Mouse (Mus musculus): ENCODE measurements around the gene Fus.

Gene Fus

DNA sequence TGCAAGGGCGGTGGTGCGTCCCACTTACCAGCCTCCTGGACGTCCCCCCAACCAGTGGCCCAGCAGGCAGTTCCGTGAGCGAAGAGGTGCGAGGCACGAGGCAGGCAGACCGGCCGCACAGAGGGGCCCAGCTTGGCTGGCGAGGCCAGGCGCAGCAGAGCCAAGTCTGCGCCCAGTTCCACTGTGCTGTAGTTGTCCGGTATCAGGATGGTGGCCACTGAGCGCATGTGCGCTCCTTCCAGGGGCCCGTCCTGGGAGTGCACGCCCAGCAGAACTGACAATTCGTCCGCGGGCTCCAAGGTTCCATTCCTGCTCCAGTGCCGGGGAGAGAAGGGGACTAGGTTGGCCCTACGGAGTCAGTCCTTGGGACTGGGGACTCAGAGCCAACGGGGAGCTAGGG is 22.6 kb upstream of the Fus start:
- DNase-seq (ENCODE audit: low spot score): no peak

DNA sequence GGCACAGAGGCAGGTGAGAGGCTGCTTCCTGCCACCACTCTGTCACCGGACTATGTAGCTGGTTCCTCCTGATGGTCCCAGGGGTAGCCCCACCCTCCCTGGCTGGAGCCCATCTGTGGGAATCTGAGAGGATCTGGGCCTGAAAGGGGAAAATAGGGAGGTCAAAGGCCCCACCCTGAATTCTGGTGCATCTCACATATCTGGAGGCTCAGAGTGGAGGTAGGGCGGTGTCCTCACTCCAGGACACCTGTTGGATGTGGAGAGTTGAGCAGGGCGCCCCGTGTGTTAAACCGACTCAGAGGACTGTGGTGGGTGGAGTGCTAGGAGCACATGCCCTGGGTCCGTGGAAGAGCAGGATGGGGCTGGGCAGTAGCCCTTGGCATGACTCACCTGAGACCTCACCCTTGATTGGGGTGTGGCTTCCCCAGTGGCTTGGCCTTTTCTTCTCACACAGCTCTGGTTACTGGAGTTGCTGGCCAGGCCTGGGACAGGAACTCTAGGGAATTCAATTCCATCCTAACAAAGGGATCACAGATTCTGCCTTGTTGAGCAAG is 20.7 kb upstream of the Fus start, which contains the start of gene Prss36:
Prss36 (minus strand) TSS at position 256 of the 554 bp plus-strand sequence.
- no peak for DNase-seq (ENCODE audit: low spot score)

DNA sequence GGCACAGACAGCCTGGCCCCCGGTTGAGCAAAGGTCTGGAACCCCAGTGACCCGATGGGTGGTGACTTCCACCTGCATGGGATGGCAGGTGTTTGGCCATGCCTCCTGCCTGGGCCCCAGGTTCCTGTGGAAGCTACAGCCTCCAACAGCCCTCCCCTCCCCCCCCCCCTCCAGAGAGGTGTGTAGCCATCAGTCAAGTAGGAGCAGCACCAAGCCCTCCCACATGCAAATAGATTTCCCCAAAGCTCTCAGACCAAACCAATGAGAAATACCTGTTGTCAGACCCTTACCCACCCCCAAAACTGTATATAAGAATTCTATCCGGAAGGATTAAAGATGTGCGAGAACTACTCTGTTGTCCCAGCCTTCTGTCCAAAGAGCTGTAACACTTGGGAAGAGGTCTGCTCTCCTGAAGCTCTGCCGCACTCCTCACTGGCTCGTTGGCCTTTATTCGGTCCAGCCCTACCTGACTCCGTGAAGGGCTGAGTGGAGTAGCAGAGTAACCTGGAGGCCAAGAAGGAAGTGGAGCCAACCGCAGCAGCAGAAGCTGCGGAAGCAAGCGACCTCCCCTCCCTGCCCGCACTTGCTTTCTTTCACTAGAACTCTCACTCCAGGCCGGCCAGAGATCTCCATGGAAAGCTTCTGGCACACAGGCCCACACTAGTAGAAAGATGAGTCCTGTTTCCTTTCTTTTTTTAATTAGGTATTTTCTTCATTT is 14.2 kb upstream of the Fus start:
- DNase-seq (ENCODE audit: low spot score): no peak

DNA sequence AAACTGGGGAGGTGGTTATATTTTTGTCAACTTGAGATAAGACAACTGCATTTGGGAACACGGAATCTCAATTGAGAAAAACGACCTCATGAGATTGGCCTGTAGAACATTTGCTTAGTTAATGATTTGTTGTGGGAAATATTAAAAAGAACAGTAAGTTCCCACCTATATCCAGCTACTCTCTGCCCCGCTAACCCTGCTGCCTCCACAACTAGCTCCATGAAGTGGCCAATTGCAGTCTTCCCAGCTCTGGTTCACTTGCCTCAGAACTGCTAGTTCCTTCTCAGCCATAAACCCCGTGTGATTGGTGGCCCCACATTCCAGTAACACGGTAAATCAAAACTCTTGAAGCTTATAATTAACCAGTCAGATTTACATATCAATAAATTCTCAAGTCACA is 7.9 kb upstream of the Fus start:
- DNase-seq (ENCODE audit: low spot score): no peak

DNA sequence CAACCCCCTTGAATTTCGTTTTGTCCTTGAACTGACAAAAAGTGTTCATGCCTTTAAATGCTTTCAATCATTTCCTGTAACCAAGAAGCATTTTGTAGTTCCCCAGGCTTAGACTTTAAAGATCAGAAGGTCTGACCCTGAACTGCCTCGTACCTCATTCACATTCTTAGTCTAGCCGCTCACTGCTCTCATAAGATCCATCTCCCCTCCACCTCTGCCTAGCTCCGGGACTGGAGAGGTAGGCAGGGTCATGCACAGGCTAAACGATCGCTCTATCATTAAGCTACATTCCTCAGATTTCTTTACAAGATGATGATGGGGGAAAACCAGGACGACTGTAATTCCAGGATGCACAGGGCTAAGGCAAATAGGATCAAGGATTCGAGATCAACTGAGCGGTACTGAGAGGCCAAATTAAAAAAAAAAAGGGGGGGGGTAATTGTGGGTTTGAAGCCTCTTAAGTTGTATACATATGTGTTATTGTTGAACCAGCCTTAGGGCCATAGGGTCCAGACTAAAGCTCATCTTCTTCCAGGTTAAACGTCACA is 812 bp upstream of the Fus start:
- peak; percentile 41 for DNase-seq (ENCODE audit: low spot score)

DNA sequence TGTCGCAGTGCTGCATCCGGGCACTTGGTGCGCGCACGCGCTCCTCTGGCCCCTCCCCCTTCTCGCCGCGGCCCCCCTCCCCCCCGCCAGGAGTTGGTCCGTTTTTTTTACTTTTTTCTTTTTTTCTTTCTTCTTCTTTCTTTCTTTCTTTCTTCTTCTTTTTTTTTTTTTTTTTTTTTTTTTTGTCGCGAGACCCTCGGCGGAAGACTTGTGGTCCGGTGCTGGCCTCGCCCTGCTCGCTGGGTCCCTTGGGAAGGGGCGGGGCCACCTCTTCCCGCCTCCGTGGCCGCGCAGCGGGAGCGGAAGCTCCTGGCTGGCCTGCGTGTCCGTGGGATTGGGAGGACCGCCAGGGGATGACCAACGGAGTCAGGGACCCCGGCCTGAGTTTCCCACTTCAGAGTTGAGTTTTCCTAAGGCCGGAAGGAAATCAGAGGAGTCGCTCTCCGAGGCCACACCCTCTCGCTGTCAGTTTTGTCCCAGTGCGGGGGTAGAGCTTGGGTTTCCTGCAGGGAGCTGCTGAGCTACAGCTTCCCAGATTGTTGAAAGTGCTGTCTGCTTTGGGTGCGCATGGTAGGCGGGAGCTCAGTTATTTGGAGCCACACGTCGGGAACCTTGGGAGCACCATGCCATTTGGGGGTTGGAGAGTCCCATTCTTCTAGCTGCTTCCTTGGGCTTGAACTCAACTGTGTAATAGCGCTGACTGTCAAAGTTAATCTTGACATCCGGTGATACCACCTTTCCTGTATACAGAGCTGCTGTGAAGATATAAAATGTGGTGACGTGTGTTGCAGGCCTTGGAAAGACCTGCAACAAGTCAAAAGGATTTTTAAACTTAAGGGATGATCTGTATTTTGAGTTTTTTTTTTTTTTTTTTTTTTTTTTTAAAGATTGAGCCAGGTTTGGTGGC is 918 bp downstream of the Fus start:
- DNase-seq (ENCODE audit: low spot score): peak; percentile 80

DNA sequence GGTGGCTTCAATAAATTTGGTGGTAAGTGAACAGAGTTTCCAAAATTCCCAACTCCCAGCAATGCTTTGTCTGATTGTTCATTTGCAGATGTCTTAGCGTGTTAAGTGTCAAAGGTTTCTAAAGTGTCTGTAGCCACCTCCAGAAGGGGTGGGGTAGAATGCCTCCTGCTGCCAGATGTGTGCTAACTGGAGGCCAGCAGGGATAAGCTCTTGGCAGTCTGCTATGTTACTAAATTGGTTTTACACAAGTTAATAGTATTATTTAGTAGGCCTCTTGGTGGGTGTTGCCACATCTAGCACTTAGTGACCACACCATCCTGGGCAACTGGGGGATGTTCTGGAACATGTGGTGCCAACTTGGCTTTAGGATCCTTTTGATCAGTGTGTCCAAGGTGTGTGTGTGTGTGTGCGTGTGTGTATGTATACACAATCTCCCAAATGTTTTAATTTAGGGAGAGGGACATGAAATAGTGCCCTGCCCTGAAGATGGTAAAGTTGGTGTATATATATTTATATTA is 7.2 kb downstream of the Fus start:
- no peak for DNase-seq (ENCODE audit: low spot score)

DNA sequence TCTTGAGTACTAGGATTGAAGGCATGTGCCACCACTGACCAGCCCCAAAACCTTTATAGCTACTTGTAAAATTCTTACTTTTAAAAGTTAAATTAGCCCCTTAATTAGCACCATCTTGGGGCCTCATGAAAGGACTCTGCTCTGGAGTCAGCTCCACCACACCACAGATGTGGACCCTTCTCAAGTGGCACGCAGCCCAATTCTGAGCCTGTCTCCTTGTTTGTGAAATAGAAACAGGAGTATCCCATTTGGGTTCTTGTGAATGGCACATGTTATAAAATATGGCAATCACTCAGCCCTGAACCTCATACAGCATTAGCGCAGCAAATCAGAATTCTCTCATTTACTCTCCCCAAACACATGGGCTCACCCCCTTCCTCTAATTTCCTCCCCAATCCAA is 11.6 kb downstream of the Fus start:
- DNase-seq (ENCODE audit: low spot score): no peak

DNA sequence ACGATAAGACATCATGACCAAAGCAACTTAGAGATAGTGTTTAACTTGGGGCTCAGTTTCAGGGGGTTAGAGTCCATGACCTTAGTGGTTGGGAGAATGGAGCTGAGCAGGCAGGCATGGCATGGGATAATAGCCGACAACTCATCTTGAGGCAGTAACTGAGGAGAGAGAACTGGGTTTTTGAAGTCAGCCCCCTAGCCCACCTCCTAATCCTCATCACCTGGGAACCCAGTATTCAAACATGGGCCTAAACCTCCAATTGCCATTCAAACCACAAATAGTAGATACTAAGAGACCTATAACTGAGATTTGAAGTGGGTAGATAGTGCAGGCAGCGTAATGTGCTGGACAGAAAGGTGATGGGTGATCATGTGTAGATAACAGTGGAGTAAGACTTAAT is 13.3 kb downstream of the Fus start:
- no peak for DNase-seq (ENCODE audit: low spot score)

DNA sequence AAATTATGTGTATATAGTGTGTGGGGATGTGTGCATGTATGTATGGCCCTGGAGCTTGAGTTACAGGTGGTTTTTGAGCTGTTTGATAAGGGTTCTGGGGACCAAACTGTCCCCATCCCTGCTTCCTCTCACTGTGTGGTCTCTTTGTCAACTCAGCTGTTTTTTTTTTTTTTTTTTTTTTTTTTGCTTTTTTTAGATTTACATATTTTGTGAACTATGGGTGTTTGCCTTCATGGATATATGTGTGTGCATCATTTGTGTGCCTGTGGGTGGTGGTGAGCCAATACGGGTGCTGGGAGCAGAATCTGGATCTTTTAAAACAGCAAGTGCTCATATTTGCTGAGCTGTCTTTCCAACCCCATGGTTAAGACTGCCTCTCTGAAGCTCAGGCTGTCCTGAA is 21.6 kb downstream of the Fus start:
- DNase-seq (ENCODE audit: low spot score): no peak

DNA sequence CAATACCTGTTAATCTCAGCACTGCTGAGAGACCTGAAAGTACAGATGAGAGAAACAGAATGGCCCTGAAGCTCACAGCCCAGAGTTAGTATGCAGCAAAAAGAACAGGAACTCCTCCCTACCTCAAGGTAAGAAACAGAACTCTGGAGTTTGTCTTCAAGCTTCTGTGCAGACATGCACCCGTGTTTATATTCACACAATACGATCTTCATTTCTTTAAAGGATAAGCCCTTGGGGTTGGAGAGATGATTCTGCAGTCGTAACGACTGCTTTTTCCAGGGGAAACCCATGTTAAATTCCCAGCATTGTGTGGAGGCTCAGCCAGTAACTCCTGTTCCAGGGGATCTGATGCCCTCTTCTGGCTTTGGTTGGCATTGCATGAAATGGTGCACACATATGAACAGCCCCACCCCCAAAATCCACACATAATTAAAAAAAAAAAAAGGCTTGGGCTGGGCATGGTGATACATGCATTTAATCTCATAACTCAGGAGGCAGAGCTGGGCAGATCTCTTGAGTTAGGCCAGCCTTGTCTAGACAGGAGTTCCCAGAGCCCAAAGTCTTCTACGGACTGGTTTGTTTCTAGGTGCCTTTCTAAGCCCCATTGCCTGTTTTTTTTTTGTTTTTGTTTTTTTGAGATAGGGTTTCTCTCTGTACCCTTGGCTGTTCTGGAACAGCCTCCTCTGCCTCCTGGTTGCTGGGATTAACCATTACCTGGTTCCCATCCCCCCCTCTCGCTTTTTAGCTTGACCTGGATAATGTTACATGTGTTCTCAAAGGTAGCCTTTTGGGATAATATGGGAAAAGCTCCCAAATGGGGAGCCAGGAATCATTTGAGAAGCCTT is 24.6 kb downstream of the Fus start:
- peak; percentile 81 for DNase-seq (ENCODE audit: low spot score)

DNA sequence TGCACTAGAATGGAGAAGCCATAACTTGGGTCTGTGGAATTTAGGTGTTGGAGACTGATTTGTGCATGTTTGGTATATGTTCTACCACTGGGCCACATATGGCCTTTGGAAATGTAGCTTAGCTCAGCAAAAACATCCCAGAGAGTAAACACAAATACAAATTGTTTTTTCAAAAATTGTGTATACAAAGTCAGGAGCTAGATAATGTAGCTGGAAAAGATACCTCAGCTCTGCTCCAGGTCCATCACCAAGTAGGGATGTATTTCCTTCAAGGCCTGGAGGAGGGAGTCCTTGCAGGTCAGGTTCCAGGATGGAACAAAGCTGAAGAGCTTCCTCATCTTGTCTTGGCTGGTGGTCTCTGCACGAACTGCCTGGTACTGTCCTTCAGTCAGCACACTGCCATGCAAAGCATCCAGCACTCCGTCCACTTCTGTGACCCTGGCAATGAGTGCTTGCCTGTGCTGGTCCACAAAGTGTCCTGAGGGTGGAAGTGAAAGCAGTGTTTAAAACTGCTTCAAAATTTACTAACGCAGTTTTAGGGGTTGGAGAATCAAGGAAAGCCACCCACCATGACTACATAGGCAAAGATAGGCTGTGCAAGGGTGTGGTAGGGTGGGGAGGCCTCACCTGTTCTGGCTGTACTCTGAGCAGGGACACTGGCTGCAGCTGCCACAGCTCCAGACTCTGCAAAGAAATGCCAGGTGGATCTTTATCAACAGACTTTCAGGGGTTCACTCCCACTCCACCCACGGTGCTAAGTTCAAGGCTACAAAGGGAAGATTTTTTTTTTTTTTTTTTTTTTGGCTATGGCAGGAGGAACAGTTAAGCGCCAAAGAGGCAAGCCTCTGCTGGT is 25.5 kb downstream of the Fus start:
- DNase-seq (ENCODE audit: low spot score): no peak

DNA sequence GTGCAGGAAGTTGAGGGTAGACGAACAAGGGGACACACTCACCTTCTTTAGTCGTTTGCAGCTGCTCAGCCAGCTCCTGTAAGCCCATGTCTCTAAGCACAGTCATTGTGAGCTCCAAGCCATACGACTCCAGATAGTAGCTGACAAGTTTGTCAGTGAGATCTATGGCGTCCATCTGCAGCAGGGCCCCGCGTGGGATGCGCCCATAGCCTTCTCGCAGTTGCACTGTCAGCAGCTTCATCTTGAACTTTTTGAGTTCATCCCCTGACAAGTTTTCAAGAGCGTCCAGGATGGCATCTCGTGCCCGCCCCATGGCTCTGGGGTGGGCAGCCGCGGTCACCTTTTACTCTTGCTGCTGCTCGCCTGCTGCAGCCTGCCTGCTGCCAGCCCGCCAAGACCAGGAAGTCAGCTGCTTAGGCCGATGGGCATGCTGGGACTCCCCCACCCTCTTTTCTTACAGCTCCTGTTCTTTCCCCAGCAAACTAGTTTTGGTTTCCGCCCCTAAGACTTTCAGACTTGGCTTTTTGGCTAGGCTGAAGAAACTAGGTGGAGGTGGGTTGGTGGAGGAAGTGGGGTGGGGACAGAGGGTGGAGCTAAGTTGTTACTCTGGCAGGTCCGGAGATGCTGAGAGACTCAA is 26.2 kb downstream of the Fus start, which contains the start of gene Pycard:
Pycard (minus strand) TSS at position 527 of the 637 bp plus-strand sequence.
- DNase-seq (ENCODE audit: low spot score): no peak

DNA sequence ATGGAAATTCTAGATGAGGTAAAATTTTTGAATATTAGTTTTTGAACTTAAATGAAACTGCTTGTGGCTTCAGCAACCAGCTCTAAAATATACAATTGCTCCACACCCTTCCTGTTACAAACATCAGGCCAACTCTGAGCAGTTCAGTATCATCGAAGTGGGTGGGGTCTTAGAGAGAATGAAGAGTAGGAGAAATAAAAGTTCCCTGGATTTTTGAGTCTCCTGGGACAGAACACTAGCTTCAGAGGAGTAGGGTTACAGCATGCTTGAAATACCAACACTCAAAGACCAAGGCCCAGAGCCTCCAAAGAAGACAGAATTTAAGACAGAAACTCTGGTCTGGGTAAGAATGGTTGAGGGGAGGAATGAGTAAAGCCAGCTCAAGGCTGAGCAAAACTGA is 32.2 kb downstream of the Fus start:
- DNase-seq (ENCODE audit: low spot score): no peak

DNA sequence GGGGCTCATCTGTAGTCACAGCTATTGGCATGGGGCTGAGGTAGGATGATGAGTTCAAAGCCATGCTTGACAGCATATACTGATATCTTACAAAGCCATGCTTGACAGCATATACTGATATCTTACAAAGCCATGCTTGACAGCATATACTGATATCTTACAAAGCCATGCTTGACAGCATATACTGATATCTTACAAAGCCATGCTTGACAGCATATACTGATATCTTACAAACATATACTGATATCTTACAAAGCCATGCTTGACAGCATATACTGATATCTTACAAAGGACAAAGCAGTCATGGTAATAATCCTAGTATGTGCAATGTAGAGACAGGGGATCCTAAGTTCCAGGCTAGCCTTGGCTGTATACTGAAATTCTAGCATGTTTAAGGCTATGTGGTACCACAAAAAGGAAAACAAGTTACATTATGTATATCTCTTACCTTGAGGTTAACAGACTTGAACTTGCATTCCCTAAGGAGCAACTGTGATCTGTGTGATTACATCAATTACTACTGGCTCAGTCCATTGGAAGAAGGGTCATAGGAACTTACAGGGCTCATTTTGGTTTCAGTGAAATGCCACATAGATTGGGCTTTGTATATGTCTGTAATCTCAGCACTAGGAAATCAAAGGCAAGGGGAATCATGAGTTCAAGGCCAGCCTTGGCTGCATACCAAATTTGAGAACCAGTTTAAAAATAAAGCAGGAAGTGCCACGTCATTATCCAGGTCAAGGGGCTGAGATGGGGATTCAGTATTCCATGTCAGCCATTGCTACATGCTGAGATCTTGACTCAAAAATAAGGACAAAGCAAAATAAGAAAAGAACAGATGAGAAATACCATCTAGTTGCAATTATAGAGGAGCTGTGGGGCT is 33.1 kb downstream of the Fus start:
- no peak for DNase-seq (ENCODE audit: low spot score)

DNA sequence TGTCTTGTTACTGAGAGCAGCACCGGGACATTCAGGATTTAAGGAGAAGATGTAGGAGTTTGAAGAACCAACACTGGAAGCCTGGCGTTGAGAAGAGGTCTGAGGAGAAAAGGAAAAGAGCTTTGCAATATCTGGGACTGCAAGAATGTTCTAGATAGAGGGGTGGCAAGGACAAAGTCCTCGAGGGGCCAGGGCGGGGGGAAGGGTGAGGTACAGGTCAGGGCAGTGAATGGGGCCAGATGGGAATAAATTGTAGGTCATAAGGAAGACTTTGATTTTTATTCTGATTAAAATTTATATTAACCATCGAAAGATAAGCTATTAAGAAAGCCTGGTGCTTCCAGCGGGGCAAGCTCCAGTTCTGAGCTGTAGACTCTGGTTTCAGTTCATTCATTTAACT is 35.8 kb downstream of the Fus start:
- no peak for DNase-seq (ENCODE audit: low spot score)

DNA sequence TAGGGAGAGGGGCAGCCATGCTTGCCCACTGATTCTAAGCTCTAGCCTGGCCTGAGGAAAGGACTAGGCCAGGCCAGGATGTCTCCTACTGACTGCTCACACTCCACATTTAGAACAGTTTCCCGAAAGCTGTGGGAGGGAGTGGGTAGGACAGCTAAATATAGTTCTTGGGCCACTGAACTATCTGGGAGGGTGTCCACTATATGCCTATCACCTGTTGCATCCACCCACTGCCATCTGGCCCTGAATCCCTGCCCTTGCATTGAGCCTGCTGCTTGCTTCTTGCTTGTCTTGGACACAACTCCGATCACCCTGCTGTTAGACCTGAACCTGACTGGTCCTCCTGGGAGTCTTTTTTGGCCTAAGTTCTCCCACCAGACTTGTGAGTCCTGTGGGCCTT is 36.4 kb downstream of the Fus start, which contains the start of gene Trim72:
Trim72 (plus strand) TSS at position 262 of the 400 bp plus-strand sequence.
- no peak for DNase-seq (ENCODE audit: low spot score)

DNA sequence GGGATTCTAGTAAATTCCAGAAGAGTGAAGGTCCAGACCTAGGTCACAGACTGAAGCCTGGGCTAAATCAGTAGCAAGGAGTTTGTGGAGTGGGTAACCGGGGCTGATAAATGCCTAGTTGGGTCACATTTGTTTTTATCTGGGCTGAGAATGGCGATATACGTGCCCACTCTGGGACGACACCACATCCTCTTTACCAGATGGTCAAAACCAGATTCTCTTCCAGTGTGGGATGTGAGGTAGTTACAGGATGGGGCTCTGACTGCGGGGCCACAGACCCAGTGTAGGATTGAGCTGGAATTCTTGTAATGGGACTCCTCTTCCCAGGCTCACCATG is 36.9 kb downstream of the Fus start:
- DNase-seq (ENCODE audit: low spot score): no peak
